Mouse (Mus musculus) megakaryocyte, embryonic 14.5 days (primary cell): ENCODE data around the gene Lrrn4cl. TPM values are rescaled to one million over a fixed set of nuclear protein-coding genes. Genes with fewer than 3 reads are reported as not detected.

Experiments
- H3K27me3 ChIP-seq: replicated peaks from 2 replicates; pipeline ENCODE3; 2012; ENCODE audit warnings: inconsistent platforms
- H3K36me3 ChIP-seq: replicated peaks from 2 replicates; pipeline ENCODE3; 2012; ENCODE audit warnings: low read length, inconsistent platforms, mixed read lengths
- H3K4me1 ChIP-seq: 2 replicates; pipeline ENCODE4 v1.6.1; 2012; ENCODE audit warnings: inconsistent platforms
- H3K4me3 ChIP-seq: replicated peaks from 2 replicates; pipeline ENCODE3; 2012; ENCODE audit warnings: moderate library complexity, mild to moderate bottlenecking, inconsistent platforms
- H3K9me3 ChIP-seq: 2 replicates; pipeline ENCODE4 v1.6.1; 2012; ENCODE audit warnings: inconsistent platforms
- FLI1 ChIP-seq: IDR thresholded peaks from 2 replicates; pipeline ENCODE4 v1.6.1; 2012; ENCODE audit warnings: low read length, inconsistent platforms, mixed read lengths
- GATA1 ChIP-seq: IDR thresholded peaks from 3 replicates; pipeline ENCODE4 v1.6.1; 2012; ENCODE audit warnings: mixed read lengths, low read length, inconsistent platforms, borderline replicate concordance
- polyA plus RNA-seq: library from polyadenylated mRNA; stranded (reverse); fragments of >175 nt; gene quantifications from 2 replicates; pipeline ENCODE4 v1.2.3, GENCODE M21; 2012; ENCODE audit warnings: low replicate concordance; ENCODE audit not compliant: insufficient read depth

Lrrn4cl gene
- polyA plus RNA-seq, 1 experiment = 0.23 TPM

DNA sequence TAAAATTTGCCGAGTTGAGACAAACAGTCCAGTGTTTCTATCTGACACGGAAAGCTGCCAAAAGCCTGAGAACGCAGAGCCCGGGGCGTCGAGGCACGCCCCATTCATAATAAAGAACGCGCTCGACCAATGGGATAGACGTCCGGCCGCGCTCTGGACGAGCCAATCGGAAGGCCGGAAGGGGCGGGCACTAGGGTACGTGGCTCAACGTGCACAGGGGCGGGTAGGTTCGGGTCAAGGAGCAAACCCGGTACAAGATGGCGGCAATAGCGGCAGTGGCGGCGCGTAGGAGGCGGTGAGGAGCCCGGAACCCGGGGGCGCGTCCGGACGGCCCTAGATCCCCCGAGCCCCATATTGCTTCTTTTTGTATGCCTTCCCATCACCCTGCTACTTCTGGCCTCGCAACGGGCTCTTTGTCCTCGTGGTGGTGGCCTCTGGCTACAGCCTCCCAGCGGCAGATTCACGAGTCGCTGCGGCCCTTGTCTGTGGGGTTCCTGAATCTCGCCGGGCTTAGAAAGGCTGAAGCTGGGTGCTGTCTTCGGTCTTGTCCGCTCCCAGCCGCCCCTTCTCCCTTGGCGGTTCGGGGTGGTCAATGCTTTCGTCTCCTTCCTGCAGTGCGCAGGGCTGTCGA is 47.4 kb downstream of the Lrrn4cl start, which contains the start of gene Ganab:
Gene Ganab (plus strand): TSS at position 207 of the 631 bp plus-strand sequence.
- no peaks in the 10 kb centered on the region for H3K9me3 ChIP-seq
- H3K36me3 ChIP-seq = peaks cover 54% of the 10 kb centered on the region
- peak within 1 kb of the TSS; percentile 100 for H3K4me3 ChIP-seq
- peaks cover 77% of the 10 kb centered on the region for H3K4me1 ChIP-seq
- H3K27me3 ChIP-seq = no peaks in the 10 kb centered on the region
- TF ChIP-seq GATA1 (no peak), FLI1 (no peak)

DNA sequence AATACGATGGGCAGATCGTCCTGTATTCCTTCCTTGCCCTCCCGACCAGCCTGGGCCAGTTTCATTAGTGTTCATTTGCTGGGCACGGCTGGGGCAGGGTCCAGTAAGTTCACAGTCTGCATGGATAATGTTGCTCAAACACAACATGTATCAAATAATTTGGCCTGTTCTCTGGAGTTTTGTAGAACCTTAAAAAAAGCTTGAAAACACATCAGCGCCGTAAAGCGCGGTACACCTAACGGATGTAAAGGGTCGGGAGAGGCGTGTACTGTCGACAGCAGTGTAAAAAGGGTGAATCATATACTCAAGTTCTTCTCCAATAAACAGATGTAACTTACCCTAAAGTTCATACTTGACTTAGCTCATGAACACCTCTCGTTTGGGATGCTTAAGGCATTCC is 48.0 kb downstream of the Lrrn4cl start:
- TF ChIP-seq GATA1 = no peak
- TF ChIP-seq FLI1 = no peak
- no peaks in the 10 kb centered on the region for H3K27me3 ChIP-seq
- no peaks in the 10 kb centered on the region for H3K9me3 ChIP-seq
- H3K36me3 ChIP-seq = peaks cover 60% of the 10 kb centered on the region
- peak overlapping the region; percentile 100 for H3K4me3 ChIP-seq
- peaks cover 75% of the 10 kb centered on the region for H3K4me1 ChIP-seq

DNA sequence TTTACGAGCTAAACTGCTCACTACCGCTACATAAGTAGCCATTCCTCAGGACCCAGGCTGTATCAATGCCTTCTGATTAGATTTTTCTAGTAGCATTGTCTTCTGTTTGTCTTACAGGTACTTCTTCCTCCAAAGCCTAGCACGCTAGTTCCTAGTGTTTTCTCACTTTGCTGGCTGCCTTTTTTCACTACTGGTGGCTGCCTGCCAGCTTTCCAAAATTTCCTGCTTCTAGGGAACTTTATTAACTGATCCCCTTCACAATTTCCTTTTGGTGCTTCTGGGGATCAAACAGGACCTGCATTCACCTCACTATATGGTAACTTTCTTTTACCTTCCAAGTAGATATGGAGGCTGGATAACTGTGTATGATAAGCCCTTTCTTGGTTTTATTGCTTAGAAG is 48.5 kb downstream of the Lrrn4cl start:
- Histone ChIP-seq H3K36me3 (peaks cover 64% of the 10 kb centered on the region), H3K4me3 (peak overlapping the region; percentile 100), H3K4me1 (peaks cover 70% of the 10 kb centered on the region), H3K27me3 (no peaks in the 10 kb centered on the region), H3K9me3 (no peaks in the 10 kb centered on the region)
- no peak for TF ChIP-seq GATA1
- no peak for TF ChIP-seq FLI1

DNA sequence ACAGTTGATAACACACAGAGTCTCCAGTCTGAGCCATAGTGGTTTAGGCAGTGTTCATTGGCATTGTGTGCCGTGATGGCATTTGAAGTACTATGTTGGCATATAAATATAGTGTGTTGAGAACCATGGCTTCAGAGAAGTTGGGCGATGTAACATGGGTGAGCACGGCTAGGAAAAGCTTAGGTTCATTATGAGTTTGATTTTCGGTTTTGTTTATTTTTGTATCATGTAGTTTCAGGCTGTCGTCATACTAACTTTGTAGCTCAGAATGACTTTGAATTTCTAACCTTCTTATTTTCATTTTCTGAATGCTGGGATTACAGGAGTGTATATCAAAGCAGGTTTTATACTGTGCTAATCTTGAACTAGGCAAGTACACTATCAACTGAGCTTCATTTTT is 52.8 kb downstream of the Lrrn4cl start:
- TF ChIP-seq GATA1 = no peak
- no peak for TF ChIP-seq FLI1
- H3K36me3 ChIP-seq = peaks cover 79% of the 10 kb centered on the region
- no peaks in the 10 kb centered on the region for H3K27me3 ChIP-seq
- H3K4me1 ChIP-seq = peaks cover 37% of the 10 kb centered on the region
- no peaks in the 10 kb centered on the region for H3K9me3 ChIP-seq
- no peak overlapping the region for H3K4me3 ChIP-seq

Other genes starting within 250 kb of the Lrrn4cl start
- gene Slc22a6, start 232.7 kb upstream of the Lrrn4cl start, polyA plus RNA-seq = not detected in 2 replicates
- 0.02 TPM in 1 of 2 replicates, not detected in the other for gene Chrm1, start 187.0 kb upstream of the Lrrn4cl start, polyA plus RNA-seq
- gene Slc3a2, start 127.4 kb upstream of the Lrrn4cl start, polyA plus RNA-seq = 139 and 161 TPM in 2 replicates
- gene Wdr74, start 114.9 kb upstream of the Lrrn4cl start, polyA plus RNA-seq = 3.7 and 16.5 TPM in 2 replicates
- gene 1700092M07Rik, start 110.0 kb upstream of the Lrrn4cl start, polyA plus RNA-seq = 0.86 TPM in 1 of 2 replicates, not detected in the other
- 18.8 and 39.1 TPM in 2 replicates for gene Stx5a, start 109.4 kb upstream of the Lrrn4cl start, polyA plus RNA-seq
- 10.6 and 13.3 TPM in 2 replicates for gene Nxf1, start 93.7 kb upstream of the Lrrn4cl start, polyA plus RNA-seq
- gene Tmem223, start 79.8 kb upstream of the Lrrn4cl start, polyA plus RNA-seq = 53.5 and 407 TPM in 2 replicates
- 154 and 203 TPM in 2 replicates for gene Tmem179b, start 76.3 kb upstream of the Lrrn4cl start, polyA plus RNA-seq
- gene Taf6l, start 64.4 kb upstream of the Lrrn4cl start, polyA plus RNA-seq = 33.7 and 61.6 TPM in 2 replicates
- gene Polr2g, start 52.2 kb upstream of the Lrrn4cl start, polyA plus RNA-seq = 6.3 TPM in 1 of 2 replicates, not detected in the other
- 1.3 and 5.9 TPM in 2 replicates for gene Zbtb3, start 48.2 kb upstream of the Lrrn4cl start, polyA plus RNA-seq
- gene Ttc9c, start 31.4 kb upstream of the Lrrn4cl start, polyA plus RNA-seq = 0.51 TPM in 1 of 2 replicates, not detected in the other
- 13.5 and 54.1 TPM in 2 replicates for gene Hnrnpul2, start 30.8 kb upstream of the Lrrn4cl start, polyA plus RNA-seq
- gene AC129217.1, start 21.0 kb upstream of the Lrrn4cl start, polyA plus RNA-seq = 44.9 and 148 TPM in 2 replicates
- 124 and 182 TPM in 2 replicates for gene Bscl2, start 13.3 kb upstream of the Lrrn4cl start, polyA plus RNA-seq
- not detected in 2 replicates for gene Gng3, start 11.6 kb upstream of the Lrrn4cl start, polyA plus RNA-seq
- 125 and 325 TPM in 2 replicates for gene Ubxn1, start 20.7 kb downstream of the Lrrn4cl start, polyA plus RNA-seq
- 6.2 and 84.6 TPM in 2 replicates for gene Uqcc3, start 30.2 kb downstream of the Lrrn4cl start, polyA plus RNA-seq
- gene Lbhd1, start 33.0 kb downstream of the Lrrn4cl start, polyA plus RNA-seq = 1.5 TPM in 1 of 2 replicates, not detected in the other
- not detected in 2 replicates for gene Gm49403, start 33.2 kb downstream of the Lrrn4cl start, polyA plus RNA-seq
- 10.2 and 72.7 TPM in 2 replicates for gene 1810009A15Rik, start 38.1 kb downstream of the Lrrn4cl start, polyA plus RNA-seq
- 12.5 TPM in 1 of 2 replicates, not detected in the other for gene Gm49416, start 38.2 kb downstream of the Lrrn4cl start, polyA plus RNA-seq
- 22.4 and 29.0 TPM in 2 replicates for gene Ints5, start 42.2 kb downstream of the Lrrn4cl start, polyA plus RNA-seq
- 4.0 and 25.1 TPM in 2 replicates for gene Ganab, start 47.3 kb downstream of the Lrrn4cl start, polyA plus RNA-seq
- gene B3gat3, start 69.6 kb downstream of the Lrrn4cl start, polyA plus RNA-seq = 135 and 141 TPM in 2 replicates
- gene Rom1, start 78.6 kb downstream of the Lrrn4cl start, polyA plus RNA-seq = 4.2 and 8.2 TPM in 2 replicates
- 31.6 and 32.2 TPM in 2 replicates for gene Eml3, start 78.8 kb downstream of the Lrrn4cl start, polyA plus RNA-seq
- 5.1 and 27.3 TPM in 2 replicates for gene Mta2, start 91.1 kb downstream of the Lrrn4cl start, polyA plus RNA-seq
- 25.5 and 37.3 TPM in 2 replicates for gene Tut1, start 103.1 kb downstream of the Lrrn4cl start, polyA plus RNA-seq
- gene Eef1g, start 116.3 kb downstream of the Lrrn4cl start, polyA plus RNA-seq = 36.7 and 78.5 TPM in 2 replicates
- 4.6 and 28.7 TPM in 2 replicates for gene Ahnak, start 138.5 kb downstream of the Lrrn4cl start, polyA plus RNA-seq
- gene Scgb1a1, start 237.2 kb downstream of the Lrrn4cl start, polyA plus RNA-seq = not detected in 2 replicates